Mouse (Mus musculus) frontal cortex, postnatal 36 days (tissue): ENCODE measurements around the gene Cd79a.
"Not testable (repeated sequence)": the region's sequence is repeated elsewhere in the genome, so short reads cannot be mapped to it uniquely, and the experiment has no call there.

Experiments used
- DNase-seq, 2 experiments: peaks; one replicate each; pipeline ENCODE4 v3.0.0; 2022; ENCODE audit warnings: low spot score in 2 of 2

The Cd79a gene

DNA sequence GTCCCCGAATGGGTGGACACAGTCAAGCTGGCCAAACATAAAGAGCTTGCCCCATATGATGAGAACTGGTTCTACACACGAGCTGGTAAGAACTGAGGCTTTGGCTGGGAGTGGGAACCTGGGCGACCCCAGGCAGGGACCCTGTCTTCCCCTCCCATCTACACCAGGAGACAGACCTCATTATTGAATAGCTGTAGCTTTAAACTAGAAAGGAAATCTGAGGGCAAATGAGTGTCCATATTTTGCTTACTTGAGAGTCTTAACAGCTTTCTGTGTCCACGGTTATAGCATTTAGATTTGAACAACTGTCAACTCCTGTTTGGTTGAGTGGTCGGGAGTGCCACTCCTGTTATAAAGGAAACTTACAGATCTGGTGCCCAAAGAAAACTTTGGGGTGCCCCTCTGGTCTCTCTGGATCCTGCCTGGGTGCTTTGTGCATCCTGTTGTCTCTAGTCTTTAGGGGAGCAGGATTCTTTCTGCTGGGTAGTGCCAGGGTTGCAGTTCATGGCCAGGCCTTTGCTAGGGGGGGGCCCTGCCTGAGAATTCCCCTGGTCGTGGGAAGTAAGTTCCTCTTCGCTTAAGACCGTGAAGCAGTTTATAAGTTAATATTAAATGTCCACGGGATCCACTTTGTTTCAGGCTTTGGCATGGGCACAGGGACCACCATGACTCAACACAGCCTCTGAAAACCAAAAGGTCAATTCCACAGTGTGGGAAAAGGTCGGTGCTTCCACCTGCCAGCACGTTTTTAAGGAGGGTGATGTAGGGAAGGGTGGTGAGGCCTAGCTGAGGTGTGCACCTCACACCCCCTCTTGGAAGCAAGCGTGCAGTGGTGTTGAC, 11.5 kb upstream of the Cd79a start:
- DNase-seq, result no peak

DNA sequence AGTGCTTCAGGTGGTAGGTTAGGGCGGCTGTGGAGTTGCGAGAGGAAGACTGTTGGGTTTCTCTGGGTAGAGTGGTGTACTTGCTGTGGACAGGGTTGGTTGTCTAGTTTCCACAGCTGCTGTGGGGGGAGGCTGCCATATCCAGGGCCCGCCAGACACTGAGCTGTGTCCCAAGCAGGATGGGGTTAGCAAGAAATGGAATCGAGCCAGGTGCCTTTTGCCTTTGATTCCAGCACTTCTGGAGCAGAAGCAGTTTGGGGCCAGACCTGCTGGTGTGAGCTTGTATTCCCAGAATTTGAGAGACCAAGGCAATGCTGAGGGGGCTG, 10.9 kb upstream of the Cd79a start:
- DNase-seq, result no peak

DNA sequence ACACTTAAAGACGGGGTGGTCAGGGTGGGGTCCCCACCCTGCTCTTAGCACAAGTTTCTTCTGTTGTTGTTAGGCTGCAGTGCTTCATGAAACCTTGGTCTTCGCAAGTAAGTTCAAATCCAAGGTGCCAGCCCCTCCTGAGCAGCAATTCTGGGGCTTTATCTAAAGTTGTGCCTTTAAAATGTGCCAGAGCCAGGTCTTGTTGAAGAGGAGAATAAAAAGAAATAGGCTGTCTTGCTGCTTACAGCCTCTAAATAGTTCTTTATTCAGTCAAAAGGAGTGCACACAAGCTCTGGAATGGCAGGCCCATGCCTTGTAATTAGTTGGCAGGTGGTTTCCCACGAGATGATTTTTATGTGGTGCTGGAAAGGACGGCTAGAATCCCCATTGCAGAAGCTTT, 10.1 kb upstream of the Cd79a start:
- no peak for DNase-seq

GRCm38 (mm10) chr7:24889431-24890220, 7.6 kb upstream of the Cd79a start:
- no peak for DNase-seq

GRCm38 (mm10) chr7:24890281-24891216, 6.6 kb upstream of the Cd79a start:
- DNase-seq, result peak; percentile 63 to 76

DNA sequence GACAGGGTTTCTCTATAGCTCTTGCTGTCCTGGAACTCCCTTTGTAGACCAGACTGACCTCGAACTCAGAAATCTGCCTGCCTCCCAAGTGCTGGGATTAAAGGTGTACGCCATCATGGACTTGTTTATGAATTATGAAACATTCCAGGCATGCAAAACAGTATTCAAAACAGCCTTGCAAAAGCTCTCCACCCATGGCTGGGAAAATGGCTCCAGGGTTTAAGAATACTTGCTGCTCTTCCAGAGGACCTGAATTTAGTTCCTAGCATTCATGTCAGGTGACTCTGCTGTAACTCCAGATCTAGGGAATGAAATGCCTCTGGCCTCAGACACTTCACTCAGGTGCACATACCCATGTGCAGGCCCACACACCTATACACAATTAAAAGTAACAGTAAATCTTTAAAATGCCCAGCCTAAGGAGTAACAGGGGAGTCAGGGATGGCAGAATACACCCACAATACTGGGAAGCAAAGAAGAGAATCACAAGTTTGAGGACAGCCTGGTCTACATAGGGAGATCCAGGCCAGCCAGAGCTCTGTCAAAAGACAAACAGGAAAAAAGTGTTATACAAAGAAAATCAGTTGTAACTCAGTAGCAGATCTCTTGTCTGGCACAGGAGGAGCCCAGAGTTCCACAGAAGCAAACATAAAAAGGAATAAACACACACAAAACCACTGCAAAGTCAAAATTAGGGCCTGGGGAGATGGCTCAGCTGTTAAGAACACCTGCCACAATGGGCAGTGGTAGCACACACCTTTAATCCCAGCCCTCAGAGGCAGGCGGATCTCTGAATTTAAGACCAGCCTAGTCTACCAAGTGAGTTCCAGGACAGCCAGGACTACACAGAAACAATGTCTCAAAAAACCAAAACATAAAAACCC, 5.7 kb upstream of the Cd79a start:
- no peak for DNase-seq

- no peak for DNase-seq
Observed at GRCm38 (mm10) chr7:24892125-24892583, 5.0 kb upstream of the Cd79a start.

DNA sequence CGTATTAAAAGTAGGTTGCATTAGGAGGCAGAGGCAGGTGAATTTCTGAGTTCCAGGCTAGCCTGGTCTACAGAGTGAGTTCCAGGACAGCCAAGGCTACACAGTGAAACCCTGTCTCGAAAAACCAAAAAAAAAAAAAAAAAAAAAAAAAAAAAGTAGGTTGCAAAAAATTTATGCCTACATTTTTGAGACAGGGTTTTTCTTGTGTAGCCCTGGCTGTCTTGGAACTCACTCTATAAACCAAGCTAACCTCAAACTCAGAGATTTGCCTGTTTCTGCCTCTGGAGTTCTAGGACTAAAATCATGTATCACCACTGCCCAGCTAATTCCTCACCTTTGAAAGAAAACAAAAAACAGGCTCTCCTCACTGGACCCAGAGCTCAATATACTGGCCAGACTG, 1.4 kb upstream of the Cd79a start:
- not testable (repeated sequence) for DNase-seq

DNA sequence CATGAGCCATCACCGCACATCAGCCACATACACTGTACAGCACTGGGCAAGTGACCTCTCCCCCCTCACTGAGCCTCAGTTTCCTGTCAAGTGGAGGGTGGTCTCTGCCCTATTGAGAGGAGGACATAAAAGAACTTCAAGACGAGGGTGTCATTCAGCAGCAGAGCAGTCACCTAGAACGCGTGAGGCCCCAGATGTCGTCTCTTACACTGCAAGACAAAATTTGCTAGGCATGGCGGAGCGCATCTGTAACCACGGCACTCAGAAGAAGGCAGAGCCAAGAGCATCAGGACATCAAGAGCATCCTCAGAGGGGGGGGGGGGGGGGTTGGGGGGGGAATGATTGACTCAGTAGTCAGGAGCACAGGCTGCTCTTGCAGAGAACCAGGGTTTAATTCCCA, 912 bp upstream of the Cd79a start:
- DNase-seq, result no peak

DNA sequence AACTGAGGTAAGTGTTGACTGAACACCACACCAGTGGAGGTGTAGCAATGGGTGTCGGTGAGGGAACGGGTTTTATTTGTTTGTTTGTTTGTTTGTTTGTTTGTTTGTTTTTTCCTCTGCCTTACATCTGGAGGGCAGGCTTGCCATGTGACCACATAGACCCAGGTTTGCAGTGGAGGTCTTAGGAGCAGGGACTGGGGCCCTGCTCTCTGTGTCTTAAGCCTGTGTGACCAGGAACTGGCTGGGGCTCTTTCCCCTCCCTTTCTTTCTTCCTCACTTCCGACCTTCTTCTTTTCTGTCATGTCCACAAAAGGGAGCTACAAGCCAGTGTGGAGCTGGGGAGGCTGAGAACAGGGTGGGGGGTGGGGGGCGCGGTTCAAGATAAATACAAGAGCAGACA, 778 bp downstream of the Cd79a start:
- DNase-seq, result no peak

- no peak for DNase-seq
Observed at GRCm38 (mm10) chr7:24901114-24901513, 3.9 kb downstream of the Cd79a start.

- DNase-seq, result no peak
Observed at GRCm38 (mm10) chr7:24901842-24902241, 4.7 kb downstream of the Cd79a start.

DNA sequence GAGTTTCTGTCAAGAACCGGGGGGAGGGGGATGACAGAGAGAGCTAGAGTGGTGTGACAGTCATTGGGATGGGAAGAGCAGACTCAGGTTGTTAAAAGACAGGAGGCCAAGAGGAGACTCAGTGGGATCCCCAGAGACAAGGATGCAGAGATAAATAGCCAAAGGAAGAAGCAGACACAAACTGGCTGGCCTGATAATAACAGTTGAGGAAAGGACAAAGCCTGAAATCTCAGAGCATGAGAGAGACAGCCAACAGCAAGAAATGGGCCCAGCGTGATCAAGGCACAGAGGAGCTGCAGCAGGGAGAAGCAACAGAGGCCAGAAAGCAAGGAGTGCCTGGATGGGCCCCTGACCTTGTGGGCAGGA, 5.1 kb downstream of the Cd79a start:
- DNase-seq, result no peak

- peak in 1 of 2 experiments; percentile 28 for DNase-seq
Observed at GRCm38 (mm10) chr7:24902630-24903443, 5.7 kb downstream of the Cd79a start, which contains the start of gene Arhgef1. Gene Arhgef1 (plus strand): TSS chr7:24902912.

DNA sequence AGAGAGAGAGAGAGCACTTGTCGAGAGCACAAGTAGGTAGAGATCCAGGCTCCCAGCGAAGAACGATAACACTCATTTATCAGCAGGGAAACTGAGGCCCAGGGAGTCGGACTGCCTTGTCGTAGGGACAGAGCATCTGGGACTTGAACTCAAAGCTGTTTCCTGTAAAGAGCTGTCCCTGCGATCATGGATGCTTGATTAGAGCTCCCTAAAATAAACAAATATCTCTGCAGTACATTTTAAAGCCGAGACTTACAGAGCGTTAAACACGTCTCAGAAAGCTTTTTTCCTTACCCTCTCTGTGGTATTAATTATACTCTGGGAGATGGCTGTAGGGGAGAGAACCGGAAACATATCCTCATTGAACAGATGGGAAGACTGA, 6.3 kb downstream of the Cd79a start:
- no peak for DNase-seq

DNA sequence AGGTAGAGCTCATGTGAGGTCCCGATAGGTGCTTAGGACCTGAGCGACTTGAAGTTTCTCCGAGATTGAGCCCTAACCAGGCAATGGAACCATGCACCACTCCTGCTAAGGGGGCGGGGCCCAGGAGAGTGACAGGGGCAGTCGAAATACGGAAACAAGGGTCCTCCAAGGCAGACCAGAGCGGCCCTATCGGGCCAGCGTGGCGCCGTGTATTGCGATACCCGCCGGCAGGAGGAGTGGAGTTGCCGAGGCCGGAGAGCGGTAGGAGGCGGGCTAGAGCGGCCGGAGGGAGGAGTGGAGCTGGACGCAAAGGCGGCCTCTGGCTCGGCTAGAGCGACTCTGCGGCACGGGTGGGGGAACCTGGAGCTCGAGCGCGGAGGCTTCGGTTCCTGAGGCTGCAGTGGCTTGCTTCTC, 6.9 kb downstream of the Cd79a start:
- peak; percentile 96 to 97 for DNase-seq

DNA sequence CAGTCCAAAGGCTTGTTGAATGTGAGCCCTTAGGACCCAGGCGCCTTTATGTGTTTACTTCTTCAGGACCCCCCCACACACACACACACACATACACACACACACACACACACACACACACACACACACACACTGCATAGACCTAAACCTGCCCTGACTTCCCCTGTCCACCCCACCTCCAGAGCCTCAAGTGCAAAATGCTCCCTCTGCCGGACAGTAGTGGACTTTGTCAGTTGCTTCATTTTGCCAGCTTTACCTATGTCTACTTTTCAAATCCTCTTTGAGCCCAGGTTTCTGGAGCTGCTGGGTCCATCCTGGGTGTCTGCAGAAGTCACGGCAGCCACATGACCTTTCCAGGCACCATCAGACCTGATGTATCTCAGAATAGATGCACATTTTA, 7.8 kb downstream of the Cd79a start:
- DNase-seq, result peak in 1 of 2 experiments; percentile 56

DNA sequence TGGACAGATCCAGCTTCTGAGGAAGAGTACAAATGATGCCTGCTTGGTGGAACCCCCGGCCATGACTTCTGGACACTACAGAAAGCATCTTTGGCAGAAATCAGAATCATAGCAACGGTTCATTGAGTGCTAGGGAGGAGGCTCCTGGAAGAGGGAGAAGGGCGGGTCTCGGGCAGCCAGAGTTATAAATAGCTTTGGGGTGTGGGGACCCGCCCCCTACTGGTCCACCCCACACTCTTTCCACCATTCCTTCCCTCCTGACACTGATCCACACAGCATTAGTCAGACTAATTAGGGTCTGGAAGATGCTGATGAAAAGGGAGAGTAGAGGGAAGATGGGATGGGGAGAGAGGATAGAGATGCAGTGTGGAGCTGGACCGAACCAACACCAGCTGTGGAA, 9.4 kb downstream of the Cd79a start:
- DNase-seq, result no peak

- DNase-seq, result no peak
Observed at GRCm38 (mm10) chr7:24907211-24907748, 10.1 kb downstream of the Cd79a start.

- no peak for DNase-seq
Observed at GRCm38 (mm10) chr7:24912480-24912879, 15.3 kb downstream of the Cd79a start.
